Comparison of ENCODE assay signal across 11 mouse cellular contexts in the genomic region with DNA sequence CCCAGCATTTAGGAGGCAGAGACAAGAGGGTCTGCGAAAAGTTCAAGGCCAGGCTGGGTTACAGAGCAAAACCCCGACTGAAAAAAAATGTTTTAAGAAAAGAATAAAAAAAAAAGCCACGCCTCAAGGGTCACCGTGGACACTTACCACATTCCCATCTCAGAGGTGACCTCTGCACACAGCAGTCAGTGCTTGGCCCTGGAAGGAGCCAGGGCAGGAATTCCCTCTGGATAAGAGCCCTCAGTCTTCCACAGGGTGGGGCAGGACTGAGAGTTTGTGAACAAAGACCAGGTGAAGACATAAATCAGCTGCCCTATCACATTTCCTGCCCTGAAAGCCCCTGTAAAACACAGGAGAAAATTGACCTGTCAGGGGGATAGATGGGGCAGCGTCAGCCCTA. TPM values are rescaled to one million over a fixed set of nuclear protein-coding genes. Genes with fewer than 3 reads are reported as not detected.
DNase-seq lines count a peak whose midpoint lies in the region; ATAC-seq and TF ChIP-seq lines count a peak whose summit lies in the region.
"Had no signal": no experiment of that assay in that cellular context is flagged by ENCODE, and none has a peak within 500 bp of the region (broad histone marks: within the 10 kb centered on the region; RNA-seq: fewer than 3 reads in every experiment).

No protein-coding gene starts in this region.

- H3K27me3 ChIP-seq in kidney, adult 2 months (replicated peaks; ENCODE audit: control insufficient read depth, insufficient read depth, low read length) = no peaks in the 10 kb centered on the region
- H3K27me3 ChIP-seq in neural tube, embryonic 11.5 days (ENCODE audit: control insufficient read depth, insufficient read depth, low read length) = no peaks in the 10 kb centered on the region
- H3K27me3 ChIP-seq in intestine, embryonic 14.5 days (replicated peaks; ENCODE audit: control insufficient read depth, insufficient read depth, low read length) = no peaks in the 10 kb centered on the region
- H3K27me3 ChIP-seq: liver, embryonic 13.5 days; midbrain, embryonic 12.5 days had no signal

- 50% methylated on average over 5 of the region's 5 CpGs for WGBS in kidney, adult 2 months
- 71% methylated on average over 5 of the region's 5 CpGs for WGBS in neural tube, embryonic 11.5 days
- 24% methylated on average over 5 of the region's 5 CpGs for WGBS in intestine, embryonic 14.5 days

- no peak overlapping the region for H3K4me2 ChIP-seq in neural tube, embryonic 11.5 days (ENCODE audit: low read depth)
- H3K4me2 ChIP-seq in intestine, embryonic 14.5 days (ENCODE audit: low read length) = peak overlapping the region; percentile 7
- H3K4me2 ChIP-seq: liver, embryonic 13.5 days; midbrain, embryonic 12.5 days had no signal

- H3K9me3 ChIP-seq in neural tube, embryonic 11.5 days (ENCODE audit: control insufficient read depth, low read length) = no peaks in the 10 kb centered on the region
- H3K9me3 ChIP-seq in intestine, embryonic 14.5 days (ENCODE audit: control insufficient read depth, low read length) = no peaks in the 10 kb centered on the region
- H3K9me3 ChIP-seq: liver, embryonic 13.5 days; midbrain, embryonic 12.5 days had no signal

- no peak for TF ChIP-seq POLR2A in kidney, adult 2 months (IDR thresholded peaks at IDR 0.05; ENCODE audit: low read depth, low read length)

- no peak for ATAC-seq in neural tube, embryonic 11.5 days (ENCODE audit: insufficient read depth, low FRiP score, low TSS enrichment)
- ATAC-seq in intestine, embryonic 14.5 days (replicated peaks; ENCODE audit: low FRiP score, low TSS enrichment, low read depth) = peak; percentile 29; the same call in 1 of the 2 replicates
- ATAC-seq: inflammation-experienced regulatory T-cells, adult 6 months had no signal

- H3K9ac ChIP-seq in neural tube, embryonic 11.5 days (ENCODE audit: low read length) = peak overlapping the region; percentile 29; the same call in 1 of the 2 replicates
- no peak overlapping the region for H3K9ac ChIP-seq in intestine, embryonic 14.5 days (ENCODE audit: low read length)
- H3K9ac ChIP-seq: liver, embryonic 13.5 days; midbrain, embryonic 12.5 days had no signal

- H3K27ac ChIP-seq in kidney, adult 2 months (ENCODE audit: insufficient read depth, low read depth, low read length) = peak overlapping the region; percentile 86
- peak overlapping the region; percentile 50 for H3K27ac ChIP-seq in neural tube, embryonic 11.5 days (ENCODE audit: low read depth, low read length)
- peak overlapping the region; percentile 73 for H3K27ac ChIP-seq in intestine, embryonic 14.5 days (ENCODE audit: low read depth)
- H3K27ac ChIP-seq: liver, embryonic 13.5 days; midbrain, embryonic 12.5 days had no signal

- TF ChIP-seq CTCF in kidney, adult 2 months (conservative IDR thresholded peaks at IDR 0.05; ENCODE audit: insufficient read depth, insufficient read length, low read depth, low read length) = no peak

- H3K4me1 ChIP-seq in kidney, adult 2 months (ENCODE audit: control insufficient read depth, insufficient read depth, low read length) = no peaks in the 10 kb centered on the region
- 0 out of 2 replicates have a peak, but pooled peaks cover 4% of the 10 kb centered on the region for H3K4me1 ChIP-seq in neural tube, embryonic 11.5 days (ENCODE audit: control insufficient read depth, insufficient read depth, low read length)
- H3K4me1 ChIP-seq in intestine, embryonic 14.5 days (replicated peaks; ENCODE audit: control insufficient read depth, insufficient read depth, low read length) = peaks cover 27% of the 10 kb centered on the region

- peak overlapping the region; percentile 19 for H3K4me3 ChIP-seq in kidney, adult 2 months (ENCODE audit: insufficient read depth, low read depth, low read length)
- no peak overlapping the region for H3K4me3 ChIP-seq in neural tube, embryonic 11.5 days (ENCODE audit: low read depth, low read length)
- H3K4me3 ChIP-seq in intestine, embryonic 14.5 days (ENCODE audit: low read depth, low read length) = no peak overlapping the region
- H3K4me3 ChIP-seq: liver, embryonic 13.5 days; midbrain, embryonic 12.5 days had no signal

- H3K36me3 ChIP-seq in kidney, adult 2 months (ENCODE audit: control insufficient read depth, insufficient read depth, low read length) = no peaks in the 10 kb centered on the region
- no peaks in the 10 kb centered on the region for H3K36me3 ChIP-seq in neural tube, embryonic 11.5 days (ENCODE audit: control insufficient read depth, insufficient read depth, low read length)
- no peaks in the 10 kb centered on the region for H3K36me3 ChIP-seq in intestine, embryonic 14.5 days (ENCODE audit: control insufficient read depth, insufficient read depth, low read length)
- H3K36me3 ChIP-seq: liver, embryonic 13.5 days; midbrain, embryonic 12.5 days had no signal

- DNase-seq in kidney, adult 2 months = peak; percentile 48
- DNase-seq in kidney, adult 8-10 months = no peak
- DNase-seq in neural tube, embryonic 11.5 days (ENCODE audit: low spot score) = no peak
- no peak for DNase-seq in neural tube, embryonic 10.5 days (ENCODE audit: extremely low spot score, low spot score)
- DNase-seq in intestine, embryonic 14.5 days (ENCODE audit: low spot score) = no peak
- no peak for DNase-seq in layer of hippocampus, postnatal 36 days
- DNase-seq in retina, embryonic 14.5 days (ENCODE audit: low spot score) = no peak
- DNase-seq: cerebellum, adult 11 months; liver, embryonic 13.5 days had no signal

RNA-seq across cellular contexts. Expression of gene Slc38a10, which starts 12.9 kb away (rescaled TPM):
- 151 and 178 TPM in 2 replicates for polyA plus RNA-seq in kidney, adult 2 months (2012; rRNA removed)
- 74.2 and 79.1 TPM in 2 replicates for polyA plus RNA-seq in neural tube, embryonic 11.5 days (2014; fragmentation: Nextera tagmentation; extraction: Ambion mirVana)
- 77.1 and 78.0 TPM in 2 replicates for polyA plus RNA-seq in intestine, embryonic 14.5 days (2014; fragmentation: Nextera tagmentation; extraction: Ambion mirVana)
- total RNA-seq in layer of hippocampus, postnatal 36 days (2021) = 10 to 100 TPM; 80.2 to 86.1 TPM
